Mouse (Mus musculus) skeletal muscle tissue, adult 2 months (tissue): ENCODE results near the gene Rnf6.
"Not testable (repeated sequence)": the region's sequence is repeated elsewhere in the genome, so short reads cannot be mapped to it uniquely, and the experiment has no call there.

Source experiments
- DNase-seq: peaks from one replicate; pipeline ENCODE4 v3.0.0-alpha.2; 2012; ENCODE audit warnings: low read depth, low spot score

The Rnf6 gene

DNA sequence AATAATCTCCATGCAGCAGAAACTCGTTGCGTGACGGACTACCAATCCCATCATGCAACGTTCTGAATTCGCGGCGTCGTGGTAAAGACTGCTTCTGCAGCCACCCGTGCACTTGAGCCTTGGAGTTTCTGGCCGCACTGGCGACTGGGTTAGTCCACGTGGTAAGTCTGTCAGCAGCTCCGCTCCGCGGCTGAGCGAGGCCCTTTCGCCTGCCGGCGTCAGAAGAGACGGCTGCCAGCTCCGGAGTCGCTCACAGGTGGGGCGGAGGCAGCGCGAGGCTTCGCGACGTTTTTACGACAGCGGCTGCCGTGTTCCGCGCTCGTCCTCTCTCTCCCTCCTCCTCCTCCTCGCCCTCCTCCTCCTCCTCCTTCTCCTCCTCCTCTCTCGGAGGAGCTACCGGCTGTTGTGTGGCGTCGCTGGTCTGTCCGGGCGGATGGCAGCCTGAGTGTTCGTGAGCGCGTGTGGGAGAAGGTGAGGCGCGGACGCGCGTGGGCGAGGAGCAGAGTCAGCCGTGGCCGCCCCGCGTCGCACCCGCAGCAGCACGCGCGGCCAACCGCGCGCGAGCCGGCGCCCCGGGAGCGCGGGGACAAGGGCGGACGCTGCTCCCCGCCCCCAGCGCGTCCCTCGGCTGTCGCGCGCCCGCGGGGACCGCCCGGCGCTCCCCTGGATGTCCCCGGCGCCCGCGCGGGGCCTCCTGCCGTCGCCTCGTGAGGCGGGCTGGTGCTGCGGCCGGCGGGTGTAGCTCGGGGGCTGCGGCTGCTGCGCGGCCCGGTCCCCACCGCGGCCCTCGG lies 9.7 kb upstream of the Rnf6 start, which contains the start of gene Cdk8:
TSS of gene Cdk8 (plus strand) at position 367 of the 791 bp plus-strand sequence.
- peak; percentile 95 for DNase-seq

DNA sequence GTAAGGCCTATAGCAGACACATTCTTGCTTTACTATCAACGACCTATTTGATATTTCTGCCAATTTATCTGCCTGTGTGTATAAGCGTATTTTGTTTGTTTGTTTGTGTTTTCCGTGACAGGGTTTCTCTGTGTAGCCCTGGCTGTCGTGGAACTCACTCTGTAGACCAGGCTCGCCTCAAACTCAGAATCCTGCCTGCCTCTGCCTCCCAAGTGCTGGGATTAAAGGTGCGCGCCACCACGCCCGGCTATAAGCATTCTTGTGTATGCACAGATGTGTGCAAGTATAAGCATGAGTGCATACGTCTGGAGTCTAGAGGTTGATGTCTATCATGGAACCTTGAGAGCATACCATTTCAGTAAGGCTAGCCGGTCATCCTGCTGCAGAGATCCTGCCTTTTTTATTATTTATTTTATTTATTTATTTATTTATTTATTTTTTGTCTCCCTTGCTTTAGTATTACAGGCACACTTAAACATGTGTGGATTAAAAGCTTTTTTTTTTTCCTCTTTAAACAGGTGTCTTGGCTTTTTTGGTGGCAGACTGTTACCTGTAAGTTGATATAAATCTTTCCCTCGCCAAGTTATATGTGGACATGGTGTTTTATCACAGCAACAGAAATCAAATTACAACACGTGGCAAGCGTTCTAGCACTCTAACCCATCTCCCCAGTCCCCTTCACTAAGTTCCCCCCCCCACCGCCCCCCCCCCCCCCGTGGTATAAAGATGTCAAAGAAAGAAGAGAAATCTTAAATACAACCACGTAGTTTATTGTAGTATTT lies 8.7 kb upstream of the Rnf6 start:
- peak; percentile 31 for DNase-seq

DNA sequence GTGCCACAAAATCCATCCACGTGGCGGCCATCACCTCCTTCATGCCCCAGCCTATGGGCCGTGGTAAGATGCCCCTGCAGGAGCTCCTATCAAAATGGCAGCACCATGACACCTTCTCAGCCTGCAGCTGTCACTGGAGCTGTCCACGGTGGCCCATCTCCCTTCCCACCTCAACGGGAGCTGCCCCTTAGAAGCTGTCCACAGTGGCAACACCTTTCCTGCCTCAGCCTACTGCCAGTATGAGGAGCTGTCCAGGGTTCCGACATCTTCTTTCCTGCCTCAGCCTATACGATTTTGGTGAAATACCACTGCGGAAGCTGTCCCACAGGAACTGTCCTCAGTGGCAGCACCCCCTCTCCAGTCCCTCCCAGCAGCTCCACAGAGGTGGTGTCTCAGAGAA lies 6.1 kb upstream of the Rnf6 start:
- no peak for DNase-seq

DNA sequence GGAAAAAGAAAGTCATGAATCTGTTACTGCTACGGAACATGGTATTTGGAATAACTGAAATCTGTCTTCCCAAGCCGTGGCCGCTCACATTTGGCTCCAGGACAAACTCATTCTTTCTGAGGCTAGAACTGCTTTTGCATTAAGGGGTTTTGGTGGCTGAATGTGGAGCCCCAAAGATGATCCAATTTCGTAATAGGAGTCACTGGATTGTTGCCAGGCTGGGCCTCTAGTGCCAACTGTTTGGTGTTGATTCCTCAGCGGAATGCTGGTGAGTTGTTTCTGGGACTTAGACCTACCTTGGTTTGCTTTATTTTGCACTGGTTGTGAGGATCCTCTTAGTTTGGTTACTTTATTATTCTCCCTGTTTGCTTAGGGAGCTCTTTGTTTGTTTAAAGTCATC lies 2.4 kb upstream of the Rnf6 start:
- no peak for DNase-seq

DNA sequence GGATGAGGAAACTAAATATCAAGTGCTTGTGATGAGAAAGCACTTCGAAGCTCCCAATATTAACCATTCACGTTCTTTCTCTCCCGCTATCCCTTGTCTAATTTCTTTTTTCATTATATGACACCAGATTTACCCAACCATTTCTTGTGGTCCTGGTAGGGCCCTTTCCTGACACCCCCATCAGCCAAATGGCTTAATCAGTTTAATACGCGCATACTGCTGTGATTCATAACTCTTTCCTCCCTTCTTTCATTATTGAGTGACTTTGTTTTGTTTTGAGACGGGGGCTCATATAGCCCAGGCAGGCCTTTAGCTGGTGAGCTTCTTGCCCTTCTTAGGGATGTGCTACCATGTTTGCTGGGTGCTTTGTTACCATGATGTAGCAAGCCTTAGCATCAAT lies 367 bp upstream of the Rnf6 start:
- no peak for DNase-seq

DNA sequence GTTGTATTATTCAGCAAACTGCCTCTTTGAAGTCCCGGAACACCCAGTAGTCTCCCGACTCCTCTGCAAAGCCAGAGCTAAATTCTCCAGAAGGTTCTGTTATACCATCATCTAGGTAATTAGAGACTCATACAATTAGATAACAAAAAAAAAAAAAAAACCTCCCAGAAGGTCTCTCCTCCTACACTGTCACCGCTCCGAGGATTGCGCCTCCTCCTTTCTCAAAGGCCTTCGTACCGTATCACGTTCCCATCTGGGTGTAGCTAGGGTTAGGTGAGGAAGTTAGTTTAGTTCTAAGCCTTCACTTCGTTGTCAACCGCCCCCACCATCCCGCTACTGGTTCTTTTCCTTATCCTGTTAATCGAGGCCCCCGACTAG lies 865 bp downstream of the Rnf6 start:
- DNase-seq, result no peak

DNA sequence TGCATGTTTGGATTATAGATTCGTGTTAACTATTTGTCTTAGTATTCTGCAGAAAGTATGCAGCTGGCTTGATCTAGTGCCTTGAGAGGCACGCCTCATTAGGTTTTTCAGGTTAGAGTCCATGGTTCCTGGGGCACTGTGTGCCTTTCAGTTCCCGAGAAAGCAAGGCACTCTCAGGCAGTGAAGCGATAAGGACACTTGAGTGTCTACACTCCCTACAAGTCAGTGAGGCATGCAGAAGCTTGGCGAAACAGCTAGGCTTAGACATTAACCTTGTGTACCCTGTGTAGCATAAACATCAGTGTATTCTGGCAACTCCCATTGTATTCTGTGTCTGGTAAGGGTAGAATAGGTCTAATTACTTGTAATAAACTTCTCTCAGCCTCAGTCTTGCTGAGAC lies 15.8 kb downstream of the Rnf6 start:
- no peak for DNase-seq

DNA sequence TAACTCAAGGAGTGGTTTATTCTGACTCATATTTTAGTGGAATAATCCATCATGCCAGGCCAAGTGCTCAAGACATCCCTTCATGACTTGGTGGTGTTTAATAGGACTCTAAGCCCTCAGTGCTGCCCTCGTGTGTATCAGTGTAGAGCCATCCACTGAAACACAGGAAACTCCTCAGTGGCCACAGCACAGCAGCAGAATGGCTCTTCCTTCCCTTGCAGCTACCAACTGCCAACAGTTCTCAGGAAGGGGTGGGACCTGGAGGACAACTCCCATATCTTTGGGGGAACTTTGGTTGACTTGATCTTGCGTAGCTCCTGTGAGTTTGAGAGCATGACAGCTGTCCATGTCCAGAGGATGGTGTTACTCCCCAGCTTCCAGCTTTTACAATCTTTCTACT lies 17.4 kb downstream of the Rnf6 start:
- DNase-seq, result no peak

DNA sequence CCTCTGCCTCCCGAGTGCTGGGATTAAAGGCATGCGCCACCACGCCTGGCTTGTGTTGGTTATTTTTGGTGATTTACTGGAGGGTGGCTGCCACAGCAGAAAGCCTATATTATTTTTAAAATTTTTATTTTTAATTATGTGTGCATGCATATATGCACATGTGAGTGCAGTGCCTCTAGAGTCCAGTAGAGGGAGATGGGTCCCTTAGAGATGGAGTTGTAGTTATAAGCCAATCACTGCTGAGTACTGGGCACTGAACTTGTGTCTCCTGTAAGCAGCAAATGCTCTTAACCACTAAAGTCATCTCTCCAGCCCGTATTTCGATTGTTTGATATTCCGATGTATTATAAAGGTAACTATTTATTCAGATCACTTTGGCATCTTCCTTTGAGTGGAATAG lies 20.8 kb downstream of the Rnf6 start:
- DNase-seq, result no peak

DNA sequence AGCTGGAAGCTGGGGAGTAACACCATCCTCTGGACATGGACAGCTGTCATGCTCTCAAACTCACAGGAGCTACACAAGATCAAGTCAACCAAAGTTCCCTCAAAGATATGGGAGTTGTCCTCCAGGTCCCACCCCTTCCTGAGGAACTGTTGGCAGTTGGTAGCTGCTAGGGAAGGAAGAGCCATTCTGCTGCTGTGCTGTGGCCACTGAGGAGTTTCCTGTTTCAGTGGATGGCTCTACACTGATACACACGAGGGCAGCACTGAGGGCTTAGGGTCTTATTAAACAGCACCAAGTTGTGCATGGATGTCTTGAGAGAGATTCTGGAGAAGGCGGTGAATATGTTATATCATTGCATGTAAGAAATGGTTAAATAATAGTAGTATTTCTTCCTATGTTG lies 21.8 kb downstream of the Rnf6 start:
- DNase-seq, result no peak

DNA sequence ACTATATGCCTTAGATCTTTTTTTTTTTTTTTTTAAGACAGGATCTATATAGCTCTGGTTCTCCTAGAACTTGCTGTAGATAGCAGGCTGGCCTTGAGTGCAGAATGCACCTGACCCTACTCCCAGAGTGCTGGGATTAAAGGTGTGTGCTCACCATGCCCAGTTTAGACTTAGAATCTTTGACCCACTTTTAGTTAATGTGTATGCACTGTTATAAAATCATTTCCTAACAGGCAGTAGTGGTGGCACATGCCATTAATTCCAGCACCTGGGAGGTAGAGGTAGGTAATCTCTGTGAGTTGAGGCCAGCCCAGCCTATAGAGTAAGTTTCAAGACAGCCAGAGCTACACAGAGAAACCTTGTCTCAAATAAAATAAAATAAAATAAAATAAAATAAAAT lies 22.3 kb downstream of the Rnf6 start:
- no peak for DNase-seq

DNA sequence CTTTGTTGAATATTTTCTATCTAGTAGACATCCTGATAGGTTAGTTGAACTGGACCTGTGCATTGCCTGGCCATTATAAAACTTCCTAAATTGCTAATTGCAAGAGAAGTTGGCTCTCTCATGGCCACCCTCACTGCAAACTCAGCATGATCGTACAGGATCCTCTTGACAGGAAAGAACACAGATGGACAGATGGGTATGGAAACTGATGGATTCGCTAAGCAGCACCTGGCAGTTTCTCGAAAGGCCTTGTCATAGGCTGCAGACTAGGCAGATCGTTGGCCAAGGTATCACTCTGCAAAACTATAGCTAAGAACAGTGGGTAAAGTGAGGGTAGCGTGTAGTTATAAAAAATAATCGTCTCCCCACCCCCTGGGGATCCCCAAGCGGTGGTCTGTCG lies 28.0 kb downstream of the Rnf6 start:
- DNase-seq, result no peak

DNA sequence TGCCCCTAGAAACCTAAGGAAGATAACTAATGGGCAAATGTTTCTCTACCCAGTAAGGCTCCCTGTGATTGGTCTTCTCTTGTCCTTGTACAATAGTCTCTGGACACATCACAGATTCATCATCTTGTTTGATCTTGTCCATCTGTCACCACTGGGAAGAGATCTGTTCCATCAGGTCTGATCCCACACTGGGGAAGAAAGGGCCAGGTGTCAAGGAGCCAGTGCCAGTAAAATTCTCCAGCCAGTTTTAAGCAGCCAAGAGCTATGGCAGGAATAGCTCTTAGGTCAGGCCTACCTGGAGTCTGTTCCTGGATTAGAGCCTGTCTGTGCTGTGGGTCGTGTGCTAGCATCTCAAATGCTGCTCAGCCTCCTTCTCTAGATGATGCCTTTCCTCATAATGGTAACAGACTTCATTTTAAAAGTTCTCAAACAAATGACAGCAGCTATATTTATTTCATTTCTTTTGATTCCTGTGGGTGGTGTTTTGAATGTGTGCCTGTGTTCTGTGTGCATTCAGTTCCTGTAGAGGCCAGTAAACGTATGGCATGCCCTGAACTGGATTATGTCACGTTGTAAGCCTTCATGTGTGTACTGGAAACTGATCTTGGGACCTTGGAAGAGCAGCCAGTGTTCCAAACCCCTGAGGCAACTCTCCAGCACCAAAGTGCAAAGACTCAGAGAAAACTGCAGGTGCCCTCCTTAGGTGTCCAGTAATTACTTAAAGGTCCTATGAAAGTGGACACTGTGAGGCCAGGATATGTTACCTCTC lies 30.7 kb downstream of the Rnf6 start:
- DNase-seq, result no peak

DNA sequence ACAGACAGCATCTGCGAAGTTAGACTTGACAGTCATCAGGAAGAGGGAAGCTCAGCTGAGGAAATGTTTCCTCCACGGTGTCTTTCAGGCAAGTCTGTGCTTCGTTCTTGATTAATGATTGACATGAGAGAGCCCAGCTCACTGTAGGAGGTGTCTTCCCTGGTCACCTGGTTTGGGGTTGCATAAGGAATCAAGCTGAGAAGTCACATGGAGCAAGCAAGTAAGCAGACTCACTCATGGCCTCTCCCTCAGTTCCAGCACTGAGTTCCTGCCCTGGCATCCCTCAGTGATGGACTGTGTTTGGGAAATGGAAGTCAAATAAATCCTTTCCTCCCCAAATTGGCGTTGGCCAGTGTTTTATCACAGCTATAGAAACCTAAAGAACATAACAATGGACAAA lies 31.3 kb downstream of the Rnf6 start:
- DNase-seq, result no peak

DNA sequence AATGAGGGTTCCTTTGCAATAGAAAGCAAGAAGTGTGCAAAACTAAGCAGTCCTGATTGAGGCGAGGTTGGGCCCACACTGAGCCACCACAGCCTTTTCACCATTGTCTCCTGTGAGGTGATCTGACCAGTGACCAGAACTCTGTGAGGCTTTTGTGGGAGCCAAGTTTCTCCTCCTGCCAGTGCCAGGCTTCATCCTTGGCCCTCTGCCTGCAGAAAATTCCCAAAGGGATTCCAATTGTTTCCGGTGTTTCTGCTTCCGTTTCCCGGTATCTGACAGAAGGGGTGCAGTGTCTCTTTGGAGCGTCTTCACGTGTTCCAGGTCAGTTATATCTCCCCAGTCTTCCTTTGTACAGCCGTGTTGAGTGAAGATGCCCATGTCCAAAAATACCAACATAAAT lies 32.6 kb downstream of the Rnf6 start:
- DNase-seq, result no peak

DNA sequence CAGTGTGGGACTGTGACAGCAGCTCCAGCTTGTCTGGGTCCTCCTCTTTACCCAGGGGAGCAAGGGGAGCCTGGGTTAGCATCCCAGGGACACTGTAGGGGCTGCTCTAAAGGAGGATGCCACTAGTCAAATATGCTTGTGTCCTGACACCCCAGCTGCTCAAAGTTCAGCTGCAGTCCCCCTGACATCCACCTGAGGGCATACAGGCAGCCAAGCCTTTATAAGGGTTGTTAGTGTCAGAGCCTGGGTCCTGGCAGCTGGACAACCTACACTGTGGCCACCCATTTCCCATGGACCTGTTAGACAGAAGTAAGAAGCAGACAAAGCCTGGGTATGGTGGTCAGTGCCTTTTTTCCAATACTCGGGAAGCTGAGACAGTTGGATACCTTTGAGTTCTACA lies 33.2 kb downstream of the Rnf6 start:
- DNase-seq, result no peak

DNA sequence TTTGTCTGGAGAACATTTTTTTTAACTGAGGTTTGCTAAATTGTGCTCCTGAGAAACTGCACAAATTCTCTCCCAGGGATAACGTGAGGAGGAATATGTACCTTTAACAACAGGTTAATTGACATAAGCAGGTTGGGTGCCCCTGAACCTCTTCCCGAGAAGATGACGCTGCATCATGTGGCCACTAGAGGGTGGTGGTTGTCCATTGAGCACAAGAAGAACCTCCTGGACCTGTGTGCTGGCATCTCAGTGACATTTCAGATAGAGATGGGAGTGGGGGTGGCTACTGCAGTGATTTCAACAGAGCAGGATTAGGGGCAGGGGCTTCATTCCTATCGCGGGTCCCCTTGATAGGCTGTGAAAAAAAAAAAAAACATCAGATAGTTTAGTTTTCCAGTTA lies 33.9 kb downstream of the Rnf6 start:
- peak; percentile 36 for DNase-seq

DNA sequence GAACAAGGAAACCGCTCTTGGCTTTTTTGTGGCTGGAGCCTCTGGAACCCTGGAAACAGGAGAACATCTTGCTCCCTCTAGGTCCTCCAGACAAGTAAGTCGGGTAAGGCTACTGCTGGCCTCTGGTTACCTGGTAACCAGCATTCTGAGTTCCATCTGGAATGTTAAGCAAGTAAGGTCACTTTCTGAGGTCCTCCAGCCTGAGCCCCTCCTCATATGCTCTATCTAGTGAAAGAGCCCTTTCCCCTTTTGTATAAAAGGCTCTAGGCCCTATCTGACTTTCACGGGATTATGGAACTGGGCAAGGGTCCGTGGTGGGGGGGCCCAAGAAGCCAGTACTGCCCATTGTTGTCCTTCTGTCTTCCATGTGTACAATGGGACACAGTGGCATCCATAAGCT lies 36.2 kb downstream of the Rnf6 start, which contains the start of gene 1700001J03Rik:
TSS of gene 1700001J03Rik (minus strand) at position 101 of the 400 bp plus-strand sequence.
- DNase-seq, result not testable (repeated sequence)

DNA sequence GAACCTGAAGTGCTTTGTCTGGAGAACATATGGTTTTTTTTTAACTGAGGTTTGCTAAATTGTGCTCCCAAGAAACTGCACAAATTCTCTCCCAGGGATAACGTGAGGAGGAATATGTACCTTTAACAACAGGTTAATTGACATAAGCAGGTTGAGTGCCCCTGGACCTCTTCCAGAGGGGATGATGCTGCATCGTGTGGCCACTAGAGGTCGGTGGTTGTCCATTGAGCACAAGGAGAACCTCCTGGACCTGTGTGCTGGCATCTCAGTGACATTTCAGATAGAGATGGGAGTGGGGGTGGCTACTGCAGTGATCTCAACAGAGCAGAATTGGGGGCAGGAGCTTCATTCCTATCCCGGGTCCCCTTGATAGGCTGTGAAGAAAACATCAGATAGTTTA lies 48.6 kb downstream of the Rnf6 start:
- not testable (repeated sequence) for DNase-seq

DNA sequence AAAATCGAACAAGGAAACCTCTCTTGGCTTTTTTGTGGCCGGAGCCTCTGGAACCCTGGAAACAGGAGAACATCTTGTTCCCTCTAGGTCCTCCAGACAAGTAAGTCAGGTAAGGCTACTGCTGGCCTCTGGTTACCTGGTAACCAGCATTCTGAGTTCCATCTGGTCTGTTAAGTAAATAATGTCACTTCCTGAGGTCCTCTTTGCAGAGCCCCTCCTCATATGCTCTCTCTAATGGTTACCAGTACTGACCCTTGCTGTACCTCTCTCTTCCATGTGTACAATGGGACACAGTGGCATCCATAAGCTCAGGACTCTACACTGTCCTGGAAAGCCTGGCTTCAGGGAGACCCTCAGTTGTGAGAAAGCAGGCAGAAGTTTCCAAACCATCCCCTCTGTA lies 50.7 kb downstream of the Rnf6 start, which contains the start of gene Gm6309:
TSS of gene Gm6309 (minus strand) at position 101 of the 400 bp plus-strand sequence.
- not testable (repeated sequence) for DNase-seq

DNA sequence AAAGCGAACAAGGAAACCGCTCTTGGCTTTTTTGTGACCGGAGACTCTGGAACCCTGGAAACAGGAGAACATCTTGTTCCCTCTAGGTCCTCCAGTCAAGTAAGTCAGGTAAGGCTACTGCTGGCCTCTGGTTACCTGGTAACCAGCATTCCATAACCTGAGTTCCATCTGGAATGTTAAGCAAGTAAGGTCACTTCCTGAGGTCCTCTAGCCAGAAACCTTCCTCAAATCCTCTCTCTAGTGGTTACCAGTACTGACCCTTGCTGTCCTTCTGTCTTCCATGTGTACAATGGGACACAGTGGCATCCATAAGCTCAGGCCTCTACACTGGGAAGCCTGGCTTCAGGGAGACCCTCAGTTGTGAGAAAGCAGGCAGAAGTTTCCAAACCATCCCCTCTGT lies 60.9 kb downstream of the Rnf6 start, which contains the start of gene Gm5565:
TSS of gene Gm5565 (minus strand) at position 101 of the 400 bp plus-strand sequence.
- not testable (repeated sequence) for DNase-seq
